Mouse (Mus musculus): ENCODE results near the gene Gm26727. TPM values are rescaled to one million over a fixed set of nuclear protein-coding genes. Genes with fewer than 3 reads are reported as not detected.
"Not testable (repeated sequence)": the region's sequence is repeated elsewhere in the genome, so short reads cannot be mapped to it uniquely, and the experiment has no call there.

Gene Gm26727
- total RNA-seq (2021): not detected

GRCm38 (mm10) chr2:67433081-67433480 is at the start of gene Gm26727:
Gene Gm26727, minus strand, starts transcription at chr2:67433181.
- DNase-seq (ENCODE audit: extremely low spot score in 1 of 2, low spot score in 2 of 2): no peak
- intact Hi-C loops (cut with DNase I): no loop called here

- no peak for DNase-seq (ENCODE audit: extremely low spot score in 1 of 2, low spot score in 2 of 2)
- intact Hi-C loops (cut with DNase I): no loop called here
Observed at GRCm38 (mm10) chr2:67481051-67481450, 48.1 kb upstream of the Gm26727 start.

- peak; percentile 36 to 56 for DNase-seq (ENCODE audit: extremely low spot score in 1 of 2, low spot score in 2 of 2)
Observed at GRCm38 (mm10) chr2:67477753-67478152, 44.8 kb upstream of the Gm26727 start.

GRCm38 (mm10) chr2:67470030-67470429 is 37.0 kb upstream of the Gm26727 start:
- DNase-seq (ENCODE audit: extremely low spot score in 1 of 2, low spot score in 2 of 2); intact Hi-C loops (cut with DNase I): not testable (repeated sequence)

More at GRCm38 (mm10) chr2:67477753-67478152, 44.8 kb upstream of the Gm26727 start:
- intact Hi-C loops (cut with DNase I): loop anchor here (5.0 kb wide), 1 partner anchor 515 kb away; no protein-coding TSS in a partner anchor

GRCm38 (mm10) chr2:67467036-67467435 is 34.1 kb upstream of the Gm26727 start:
- no peak for DNase-seq (ENCODE audit: extremely low spot score in 1 of 2, low spot score in 2 of 2)
- intact Hi-C loops (cut with DNase I): no loop called here

- intact Hi-C loops (cut with DNase I): no loop called here
- no peak for DNase-seq (ENCODE audit: extremely low spot score in 1 of 2, low spot score in 2 of 2)
Observed at GRCm38 (mm10) chr2:67460857-67461256, 27.9 kb upstream of the Gm26727 start.

GRCm38 (mm10) chr2:67447206-67447605 is 14.2 kb upstream of the Gm26727 start:
- peak in 1 of 2 experiments; percentile 52 for DNase-seq (ENCODE audit: extremely low spot score in 1 of 2, low spot score in 2 of 2)
- intact Hi-C loops (cut with DNase I): no loop called here

- intact Hi-C loops (cut with DNase I): no loop called here
- no peak for DNase-seq (ENCODE audit: extremely low spot score in 1 of 2, low spot score in 2 of 2)
Observed at GRCm38 (mm10) chr2:67446772-67447171, 13.8 kb upstream of the Gm26727 start.

GRCm38 (mm10) chr2:67445780-67446179 is 12.8 kb upstream of the Gm26727 start, which contains the start of gene Xirp2:
Gene Xirp2, plus strand, starts transcription at chr2:67446002.
- DNase-seq (ENCODE audit: extremely low spot score in 1 of 2, low spot score in 2 of 2): no peak
- intact Hi-C loops (cut with DNase I): no loop called here

- DNase-seq (ENCODE audit: extremely low spot score in 1 of 2, low spot score in 2 of 2): no peak
- intact Hi-C loops (cut with DNase I): no loop called here
Observed at GRCm38 (mm10) chr2:67438309-67438708, 5.3 kb upstream of the Gm26727 start.

- no peak for DNase-seq (ENCODE audit: extremely low spot score in 1 of 2, low spot score in 2 of 2)
- intact Hi-C loops (cut with DNase I): no loop called here
Observed at GRCm38 (mm10) chr2:67422799-67423198, 10.2 kb downstream of the Gm26727 start.

- DNase-seq (ENCODE audit: extremely low spot score in 1 of 2, low spot score in 2 of 2): no peak
- intact Hi-C loops (cut with DNase I): no loop called here
Observed at GRCm38 (mm10) chr2:67420853-67421252, 12.1 kb downstream of the Gm26727 start.

- intact Hi-C loops (cut with DNase I); DNase-seq (ENCODE audit: extremely low spot score in 1 of 2, low spot score in 2 of 2): not testable (repeated sequence)
Observed at GRCm38 (mm10) chr2:67413425-67413824, 19.6 kb downstream of the Gm26727 start, which contains the start of gene Gm21830. Gene Gm21830, plus strand, starts transcription at chr2:67413725.

Other genes with a start within 250 kb of the Gm26727 start
- not detected for gene Gm21830, start 19.5 kb downstream of the Gm26727 start, total RNA-seq (2021)
- gene Xirp2, start 12.8 kb upstream of the Gm26727 start, total RNA-seq (2021): under 1 TPM in 1 of 2 experiments, not detected in 1; 0.02 TPM
- gene B3galt1, start 132.7 kb upstream of the Gm26727 start, total RNA-seq (2021): 100 to 1,000 TPM; 101 to 105 TPM